Mouse (Mus musculus): ENCODE data around the gene Hhipl1.

The Hhipl1 gene

DNA sequence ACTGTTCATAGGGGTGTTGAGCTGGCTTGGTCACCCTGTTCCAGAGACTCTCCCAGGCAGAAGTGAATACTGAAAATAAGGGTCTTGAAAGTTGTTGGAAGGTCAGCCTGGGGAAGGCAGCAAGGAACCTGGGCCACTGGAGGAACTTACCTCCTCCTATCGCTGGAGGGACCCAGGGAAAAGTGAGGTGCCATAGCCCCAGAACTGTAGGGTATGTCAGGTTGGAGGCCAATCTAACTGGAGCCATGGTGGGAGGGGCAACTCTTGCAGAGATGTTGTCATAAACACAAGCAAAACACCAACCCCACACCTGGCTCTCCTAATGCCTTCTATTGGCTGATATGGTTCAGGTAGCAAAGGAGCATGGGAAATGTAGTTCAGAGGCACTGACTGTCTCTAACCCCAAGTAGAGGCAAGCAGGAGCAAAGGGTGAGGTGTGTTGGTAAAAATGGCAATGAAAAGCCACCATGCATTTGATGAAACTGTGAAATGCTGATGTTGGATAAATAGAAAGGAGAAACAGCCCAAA, 7.2 kb downstream of the Hhipl1 start:
- DNase-seq, result no peak

DNA sequence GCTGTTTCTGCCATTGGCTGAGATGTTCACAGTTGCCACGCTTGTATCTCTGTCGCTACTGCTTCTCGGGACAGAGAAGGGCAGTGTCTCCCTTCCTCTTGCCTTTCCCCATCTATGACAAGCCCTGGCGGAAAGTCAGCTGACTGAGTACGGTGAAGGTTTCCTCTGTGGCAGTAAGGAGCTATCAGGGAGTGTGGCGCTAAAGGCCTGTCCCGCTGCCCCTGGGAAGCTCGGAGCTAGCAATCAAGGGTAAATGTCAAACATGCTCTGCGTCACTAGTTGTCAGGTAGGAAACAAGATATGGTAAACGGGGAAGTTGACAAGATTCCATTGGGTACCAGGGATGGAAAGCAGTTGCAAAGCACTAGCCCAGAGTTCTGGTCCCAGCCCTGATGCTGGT, 9.7 kb downstream of the Hhipl1 start:
- no peak for DNase-seq

DNA sequence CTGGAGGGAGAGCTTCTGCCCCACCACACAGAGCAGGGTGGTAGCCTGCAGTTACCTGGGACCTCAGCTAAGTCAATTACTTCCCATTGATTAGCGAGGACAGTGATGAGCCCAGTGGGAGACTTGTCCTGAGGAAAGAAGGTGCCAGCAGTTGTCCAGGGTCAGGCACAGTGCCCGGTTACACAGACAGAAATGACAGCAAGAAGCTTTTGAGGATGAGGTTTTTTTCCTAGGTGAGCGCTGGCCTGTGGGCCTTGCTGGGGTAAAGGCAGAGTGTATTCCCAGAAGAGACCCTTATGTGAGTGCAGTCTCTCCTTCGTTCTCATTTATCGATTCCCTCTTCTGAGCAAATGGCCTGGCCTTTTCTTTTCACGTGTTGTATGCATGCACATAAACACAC, 10.6 kb downstream of the Hhipl1 start:
- no peak for DNase-seq

DNA sequence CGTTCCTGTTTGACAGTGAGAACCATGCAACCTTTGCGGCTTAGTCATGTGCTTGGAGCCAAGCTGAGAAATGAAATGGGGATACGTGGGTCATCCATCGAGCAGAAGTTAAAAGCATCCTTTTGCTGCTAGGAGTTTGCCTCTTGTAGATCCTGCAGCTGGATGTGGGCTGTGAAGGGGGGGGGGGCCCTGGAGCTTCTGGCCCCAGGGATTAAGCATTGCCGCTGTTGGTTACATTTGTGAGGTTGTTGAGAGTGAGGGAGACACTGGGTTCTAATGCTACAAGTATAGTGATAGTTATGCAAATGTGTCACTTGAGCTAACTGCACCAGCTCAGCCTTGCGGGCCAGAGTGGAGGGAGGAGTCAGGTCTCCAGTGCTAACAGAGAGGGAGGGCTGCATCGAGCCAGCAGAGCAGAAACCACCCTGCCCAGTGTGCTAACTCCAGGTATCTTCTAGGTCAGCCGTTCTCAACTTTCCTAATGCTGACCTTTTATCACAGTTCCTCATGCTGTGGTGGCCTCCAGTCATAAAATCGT, 11.2 kb downstream of the Hhipl1 start:
- DNase-seq, result no peak

DNA sequence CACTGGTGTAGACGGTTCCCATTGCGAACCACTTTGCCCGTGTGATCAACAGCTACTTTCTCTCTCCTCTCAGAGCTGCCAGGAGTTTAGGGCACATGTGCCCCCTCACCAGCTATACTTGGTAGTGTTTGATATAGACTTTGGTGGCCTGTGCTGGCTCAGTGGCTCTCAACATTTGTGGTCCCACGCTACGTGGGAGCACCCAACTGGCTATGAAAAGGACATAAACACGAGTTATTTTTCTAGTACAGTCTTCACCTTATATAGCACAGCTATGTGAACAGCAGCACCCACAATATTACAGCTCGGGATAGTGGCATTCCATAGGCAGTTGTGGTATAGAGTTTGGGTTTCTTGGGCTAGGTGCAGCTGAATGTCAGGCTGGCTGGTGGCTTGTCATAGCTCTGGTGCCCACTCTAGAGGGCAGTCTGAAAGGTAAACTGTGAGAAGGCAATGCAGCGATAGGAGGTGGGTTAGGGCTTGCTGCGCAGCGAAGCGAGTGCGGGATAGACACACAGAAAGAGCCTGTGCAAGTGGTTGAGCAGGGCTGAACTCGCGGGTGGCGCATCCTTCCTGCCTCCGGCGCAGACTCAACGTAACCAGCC, 11.9 kb downstream of the Hhipl1 start:
- no peak for DNase-seq

DNA sequence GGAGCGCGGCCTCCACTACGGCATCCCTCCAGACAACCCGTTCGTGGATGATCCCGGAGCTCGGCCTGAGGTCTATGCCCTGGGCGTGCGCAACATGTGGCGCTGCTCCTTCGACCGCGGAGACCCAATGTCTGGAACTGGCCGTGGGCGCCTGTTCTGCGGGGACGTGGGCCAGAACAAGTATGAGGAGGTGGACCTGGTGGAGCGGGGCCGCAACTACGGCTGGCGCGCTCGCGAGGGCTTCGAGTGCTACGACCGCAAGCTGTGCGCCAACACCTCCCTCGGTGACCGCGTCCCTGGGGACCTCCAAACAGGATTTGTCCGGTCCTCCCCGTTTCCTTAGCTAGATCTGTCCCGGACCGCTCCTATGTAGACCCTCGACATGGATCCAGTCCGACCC, 12.4 kb downstream of the Hhipl1 start:
- DNase-seq, result no peak

DNA sequence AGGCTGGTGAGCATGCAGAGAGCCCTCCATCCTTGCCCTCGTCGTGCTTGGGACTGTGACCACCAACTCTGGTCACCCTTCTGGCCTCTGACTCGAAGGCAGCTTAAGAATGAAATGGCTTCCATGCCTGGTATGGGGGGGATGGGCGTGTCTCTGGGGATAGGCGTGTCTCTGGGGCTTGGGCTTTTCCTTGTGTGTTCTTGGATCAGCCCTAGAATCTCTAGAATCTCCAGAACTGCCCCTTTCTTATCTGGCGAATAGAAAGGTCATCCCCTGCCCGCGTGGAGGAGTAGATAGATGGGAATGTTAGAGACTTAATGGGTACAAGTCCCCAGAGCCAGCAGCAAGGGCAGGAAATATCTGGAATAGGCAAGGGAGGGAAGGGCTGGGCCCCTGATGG, 14.0 kb downstream of the Hhipl1 start:
- DNase-seq, result no peak

DNA sequence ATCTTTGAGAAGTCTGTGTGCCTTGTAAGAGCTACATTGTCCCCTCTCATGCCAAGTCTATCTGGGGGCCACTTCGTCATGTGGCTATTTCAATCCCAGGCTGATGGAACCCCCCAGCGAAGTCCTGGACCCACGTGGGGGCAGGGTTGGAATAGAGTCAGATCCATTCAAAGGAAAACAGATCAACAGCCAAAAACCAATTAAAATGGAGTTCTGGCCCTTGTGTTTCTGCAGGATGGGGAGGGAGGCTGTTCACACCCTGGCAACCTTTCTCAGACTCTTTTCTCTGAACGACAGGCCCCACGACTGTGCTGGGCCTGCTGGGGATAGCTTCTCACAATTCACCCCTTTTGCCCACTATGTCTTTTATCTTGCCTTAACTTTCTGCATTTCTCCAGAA, 20.3 kb downstream of the Hhipl1 start:
- no peak for DNase-seq

DNA sequence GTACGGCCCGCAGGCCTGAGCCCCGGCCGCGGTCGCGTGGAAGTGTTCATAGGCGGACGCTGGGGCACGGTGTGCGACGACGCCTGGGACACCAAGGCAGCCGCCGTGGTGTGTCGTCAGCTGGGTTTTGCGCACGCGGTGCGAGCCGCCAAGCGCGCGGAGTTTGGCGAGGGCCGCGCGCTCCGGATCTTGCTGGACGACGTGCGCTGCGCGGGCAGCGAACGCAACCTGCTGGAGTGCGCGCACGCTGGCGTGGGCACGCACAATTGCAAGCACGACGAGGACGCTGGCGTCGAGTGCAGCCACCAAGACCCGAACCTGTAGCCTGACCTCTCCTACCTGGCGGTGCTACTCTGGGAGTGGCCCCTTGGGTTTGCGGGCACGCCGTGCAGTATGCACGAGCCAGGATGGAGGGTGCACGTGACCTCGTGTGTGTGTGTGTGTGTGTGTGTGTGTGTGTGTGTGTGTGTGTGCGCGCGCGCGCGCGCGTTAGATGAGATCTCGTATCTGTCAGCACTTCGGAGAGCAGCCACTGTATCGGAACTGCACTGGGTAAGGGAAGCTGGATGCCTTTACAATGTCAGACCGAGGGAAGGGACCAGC, 21.9 kb downstream of the Hhipl1 start:
- DNase-seq, result peak; percentile 42

DNA sequence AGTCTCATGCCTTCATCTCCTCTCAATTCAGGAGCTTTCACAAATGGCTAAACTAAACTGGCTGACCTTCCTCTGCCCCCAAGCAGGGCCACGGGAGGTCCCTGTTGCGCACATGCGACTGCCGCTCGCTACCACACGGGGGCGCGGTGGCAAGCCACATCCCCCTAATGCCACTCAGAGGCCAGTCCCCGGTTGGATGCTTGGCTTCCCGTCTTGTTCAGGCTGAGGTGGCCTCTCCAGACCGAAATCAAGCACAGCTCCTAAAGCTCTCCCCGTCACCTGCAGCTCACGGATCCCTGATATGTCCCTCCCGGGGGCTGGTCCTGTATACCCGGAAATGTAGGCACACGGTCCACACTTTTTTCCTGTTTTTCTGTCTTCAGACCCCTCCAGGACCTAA, 27.0 kb downstream of the Hhipl1 start:
- peak; percentile 92 for DNase-seq

DNA sequence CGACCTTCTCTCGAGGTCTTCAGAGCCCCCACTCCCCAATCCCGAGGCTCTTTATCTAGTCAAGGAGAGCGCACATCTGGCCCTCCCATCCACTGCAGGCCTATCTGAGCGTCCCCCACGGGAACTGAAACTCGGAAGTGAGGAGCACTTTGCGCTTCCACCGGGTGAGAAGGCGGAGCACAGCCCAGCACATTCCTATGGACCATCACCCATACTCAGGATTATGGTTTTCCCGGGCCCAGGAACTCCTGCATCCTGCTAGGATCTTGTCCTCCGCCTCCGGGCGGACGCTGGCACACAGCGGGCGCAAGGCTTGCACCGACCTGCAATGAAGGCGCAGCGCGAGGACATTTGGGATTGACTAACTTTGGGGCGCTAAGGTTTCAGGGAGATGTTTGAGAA, 27.4 kb downstream of the Hhipl1 start:
- no peak for DNase-seq

DNA sequence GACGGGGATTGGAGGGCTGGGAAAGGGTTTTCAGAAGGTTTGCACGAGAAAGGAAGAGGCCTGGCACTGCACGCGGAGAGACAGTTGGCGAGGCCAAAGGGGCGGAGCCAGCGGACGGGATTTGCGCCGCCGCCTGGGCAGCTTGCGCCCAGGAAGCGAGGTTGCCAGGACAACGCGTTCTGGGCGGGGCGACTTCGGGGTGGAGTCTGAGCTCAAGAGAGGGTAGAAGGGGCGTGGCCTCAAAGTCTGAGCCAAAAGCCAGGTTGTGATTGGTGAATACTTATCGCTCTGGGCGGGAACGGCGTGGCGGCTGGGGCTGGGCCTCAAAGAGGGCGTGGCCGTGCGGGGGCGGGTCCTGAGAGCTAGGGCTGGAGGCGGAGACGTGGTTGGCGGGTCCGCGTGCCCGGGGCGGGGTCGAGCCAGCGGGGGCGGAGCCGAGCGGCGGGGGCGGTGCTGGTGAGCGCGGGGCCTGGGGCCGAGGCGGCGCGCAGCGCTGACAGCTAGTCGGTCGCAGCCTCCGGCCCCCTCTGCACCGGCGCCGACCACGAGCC, 27.9 kb downstream of the Hhipl1 start, which contains the start of gene Cyp46a1:
Gene Cyp46a1, plus strand, starts transcription at position 487 of the 551 bp plus-strand sequence.
- peak; percentile 100 for DNase-seq

DNA sequence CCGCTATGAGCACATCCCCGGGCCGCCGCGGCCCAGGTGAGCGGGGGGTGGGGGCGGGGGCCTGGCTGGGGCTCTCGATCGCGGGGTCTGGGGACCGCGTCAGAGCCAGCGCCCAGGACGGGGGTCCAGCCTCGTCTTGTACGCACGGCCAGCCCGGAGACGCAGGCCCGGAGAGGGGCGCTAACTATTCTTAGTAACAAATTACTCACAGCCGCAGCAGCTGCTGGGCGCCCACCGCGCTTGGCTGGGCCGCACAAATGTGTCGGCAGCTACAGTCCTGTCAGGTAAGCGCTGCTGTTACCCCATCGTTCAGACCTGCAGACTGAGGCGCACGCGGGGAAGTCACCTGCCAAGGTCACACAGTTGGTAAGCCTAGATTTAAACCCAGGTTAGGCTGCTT, 28.5 kb downstream of the Hhipl1 start:
- no peak for DNase-seq

DNA sequence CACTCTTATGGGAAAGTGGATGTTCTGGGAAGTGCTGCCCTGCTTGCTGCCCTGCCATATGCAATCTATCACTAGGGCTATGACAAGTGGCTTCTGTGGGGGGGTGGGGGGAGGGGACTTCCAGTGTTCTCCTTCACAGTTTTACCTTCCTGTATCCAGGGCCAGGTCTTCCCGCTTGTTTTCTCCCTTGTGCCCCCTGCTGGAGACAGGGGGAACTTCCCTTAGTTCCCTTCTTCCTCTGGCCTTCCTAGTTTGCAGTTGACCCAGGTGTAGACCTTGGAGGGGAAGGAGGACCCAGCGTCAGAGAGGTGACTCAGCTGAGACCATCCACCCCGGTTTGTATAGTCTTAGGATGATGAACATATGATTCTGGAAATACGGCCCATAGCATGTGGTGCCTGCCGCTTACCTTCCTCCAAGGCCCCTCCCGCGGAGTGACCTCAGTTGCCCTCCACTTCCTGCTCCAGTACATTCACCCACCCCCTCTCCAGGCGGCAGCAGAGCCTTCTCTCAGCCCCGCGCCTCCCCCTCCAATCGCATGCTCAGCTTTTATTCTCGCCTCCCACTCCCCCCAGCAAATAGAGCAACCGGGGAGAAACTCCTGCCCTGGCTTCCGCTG, 32.6 kb downstream of the Hhipl1 start:
- peak; percentile 45 for DNase-seq

DNA sequence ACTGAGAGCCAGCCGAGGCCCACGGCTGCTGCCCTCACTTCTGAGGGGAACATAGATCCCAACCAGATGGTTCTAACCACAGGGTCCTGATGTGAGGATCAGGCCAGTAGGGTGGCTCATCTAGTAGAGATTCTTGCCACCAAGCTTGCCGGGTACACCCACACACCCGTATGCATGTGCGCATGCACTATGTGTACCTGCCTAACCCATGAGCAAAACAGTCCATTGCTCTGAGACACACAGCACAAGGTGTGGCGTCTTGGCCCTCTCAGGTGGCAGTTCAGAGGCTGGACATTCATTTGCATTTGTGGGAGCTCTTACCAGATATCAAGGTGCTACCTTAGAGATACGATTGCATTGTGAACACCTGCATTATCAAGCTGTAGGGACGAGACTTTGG, 42.1 kb downstream of the Hhipl1 start:
- DNase-seq, result no peak

DNA sequence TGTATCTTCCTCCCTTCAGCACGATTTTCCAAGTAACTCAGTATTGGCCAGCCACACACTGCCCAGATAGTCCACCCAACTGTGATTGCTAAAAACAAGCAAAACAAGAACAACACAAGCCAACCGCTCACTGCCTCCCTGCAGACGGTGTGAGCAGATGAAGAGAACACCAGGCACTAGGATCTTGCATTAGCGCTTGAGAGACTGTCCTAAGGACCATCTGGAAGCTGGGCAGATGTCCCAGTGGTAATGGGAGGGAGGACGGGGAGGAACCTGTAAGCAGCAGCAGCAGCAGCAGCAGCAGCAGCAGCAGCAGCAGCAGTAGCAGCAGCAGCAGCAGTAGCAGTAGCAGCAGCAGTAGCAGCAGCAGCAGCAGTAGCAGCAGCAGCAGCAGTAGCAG, 43.0 kb downstream of the Hhipl1 start:
- DNase-seq, result no peak

DNA sequence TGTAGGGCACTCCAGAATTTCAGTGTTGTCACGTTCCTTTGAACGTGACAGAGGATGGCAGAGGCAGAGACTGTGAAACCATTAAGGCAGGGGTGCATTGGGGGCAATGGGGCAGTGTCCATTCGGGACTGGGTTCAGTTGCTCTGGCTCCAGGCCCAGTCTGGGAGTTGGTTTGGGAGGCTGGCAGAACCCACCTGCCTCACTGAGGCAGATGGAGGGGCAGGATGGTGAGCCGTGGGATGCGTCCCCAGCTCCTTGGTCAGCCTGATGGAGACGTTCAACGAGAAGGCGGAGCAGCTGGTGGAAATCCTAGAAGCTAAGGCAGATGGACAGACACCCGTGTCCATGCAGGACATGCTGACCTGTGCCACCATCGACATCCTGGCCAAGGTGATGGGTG, 44.9 kb downstream of the Hhipl1 start:
- DNase-seq, result no peak

DNA sequence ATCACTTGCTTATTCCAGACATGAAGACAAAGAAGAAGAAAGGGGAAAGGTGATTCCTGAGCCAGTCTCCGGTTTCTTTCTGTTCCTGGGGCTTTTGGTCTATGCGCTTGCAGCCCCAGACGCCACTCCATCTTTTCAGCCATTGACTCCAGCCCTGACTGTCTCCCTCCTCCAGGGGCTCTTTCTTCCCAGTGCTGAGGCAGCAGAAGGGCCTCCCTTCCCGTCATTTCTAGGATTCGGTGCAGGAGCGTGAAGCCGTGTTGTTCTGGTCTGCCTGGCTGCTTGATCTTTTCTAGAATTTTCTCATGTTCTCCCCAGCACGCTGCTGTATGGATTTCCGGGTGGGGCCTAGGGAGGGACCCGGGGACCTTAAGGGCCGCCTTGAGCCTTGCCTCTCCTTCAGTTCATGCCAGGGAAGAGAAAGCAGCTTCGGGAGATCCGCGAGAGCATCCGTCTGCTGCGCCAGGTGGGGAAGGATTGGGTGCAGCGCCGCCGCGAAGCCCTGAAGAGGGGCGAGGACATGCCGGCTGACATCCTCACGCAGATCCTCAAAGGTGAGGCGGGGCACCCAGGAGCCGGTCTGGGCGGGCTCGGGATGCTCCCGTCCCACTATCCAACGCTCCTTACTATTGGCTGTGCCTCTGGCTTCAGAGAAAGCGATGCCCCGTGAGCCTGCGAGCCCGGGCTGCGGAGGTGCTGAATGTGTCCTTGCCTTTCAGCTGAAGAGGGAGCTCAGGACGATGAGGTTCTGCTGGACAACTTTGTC, 46.5 kb downstream of the Hhipl1 start:
- DNase-seq, result no peak

DNA sequence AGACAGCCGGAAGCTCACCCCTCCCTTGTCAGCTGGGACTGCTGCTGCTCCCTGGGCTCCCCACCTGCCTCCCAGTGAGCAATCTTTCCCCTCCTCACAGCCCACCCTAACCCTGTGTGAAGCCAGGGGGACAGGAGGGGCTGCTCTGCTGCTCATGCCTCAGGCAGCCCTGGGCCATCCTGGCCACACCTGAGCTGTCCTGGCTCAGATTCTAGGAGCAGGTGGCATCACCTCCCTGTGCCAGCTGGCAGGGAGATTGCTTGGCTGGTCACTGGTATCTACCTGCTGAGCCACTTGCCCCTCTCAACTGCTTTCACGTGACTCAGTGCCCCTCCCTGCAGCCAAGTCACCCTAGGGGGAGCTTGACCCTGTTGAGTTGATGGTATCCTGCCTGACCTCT, 48.2 kb downstream of the Hhipl1 start:
- no peak for DNase-seq

DNA sequence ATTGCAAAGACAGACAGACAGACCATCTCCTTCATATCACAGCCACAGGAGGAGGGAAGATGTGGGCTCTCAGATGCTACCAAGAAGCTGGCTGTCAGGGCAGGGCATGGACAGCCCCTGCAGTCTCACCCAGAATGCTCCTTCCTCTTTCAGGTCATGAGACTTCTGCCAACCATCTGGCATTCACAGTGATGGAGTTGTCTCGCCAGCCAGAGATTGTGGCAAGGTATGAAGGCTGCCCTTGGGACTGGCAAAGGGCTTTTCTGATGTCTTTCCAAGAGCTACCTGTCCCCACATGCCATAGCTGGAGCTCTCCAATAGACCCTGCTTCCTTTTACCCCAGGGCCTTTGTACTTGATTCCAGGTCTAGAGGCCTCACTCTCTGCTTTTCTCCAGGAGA, 49.2 kb downstream of the Hhipl1 start:
- DNase-seq, result no peak

DNA sequence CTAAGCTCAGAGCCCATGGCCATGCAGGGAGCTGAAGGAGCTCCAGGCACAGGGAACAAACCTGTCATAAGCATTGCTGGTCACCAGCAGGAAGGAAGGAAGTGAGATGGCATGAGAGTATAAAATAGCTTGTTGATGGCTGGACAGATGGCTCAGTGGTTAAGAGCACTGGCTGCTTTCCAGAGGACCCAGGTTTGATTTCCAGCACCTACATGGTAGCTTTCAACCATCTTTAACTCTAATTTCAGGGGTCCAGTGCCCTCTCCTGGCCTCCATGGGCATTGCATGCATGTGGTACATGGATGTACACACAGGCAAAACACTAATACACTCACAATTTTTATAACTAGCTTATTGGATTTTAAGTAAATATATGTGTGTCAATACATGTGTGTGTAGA, 49.9 kb downstream of the Hhipl1 start:
- no peak for DNase-seq

DNA sequence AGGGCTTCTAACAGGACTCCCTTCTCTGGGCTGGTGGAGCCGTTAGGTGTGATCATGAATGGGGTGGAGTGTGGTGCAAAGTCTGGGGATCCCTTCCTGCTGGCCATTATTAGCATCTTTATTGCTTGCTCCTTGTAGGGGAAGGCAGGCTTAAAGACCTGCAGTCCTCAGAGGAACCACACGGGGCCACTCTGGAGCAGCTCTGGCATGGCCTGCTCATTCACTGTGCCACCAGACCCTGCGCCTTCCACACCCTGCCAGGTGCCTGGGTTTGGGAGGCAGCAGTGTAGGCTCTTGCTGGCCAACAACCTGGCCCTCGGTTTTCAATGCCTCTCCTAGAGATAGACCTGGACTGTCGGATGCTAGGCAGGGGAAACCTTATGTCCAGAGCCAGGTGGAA, 57.7 kb downstream of the Hhipl1 start:
- DNase-seq, result peak; percentile 87

DNA sequence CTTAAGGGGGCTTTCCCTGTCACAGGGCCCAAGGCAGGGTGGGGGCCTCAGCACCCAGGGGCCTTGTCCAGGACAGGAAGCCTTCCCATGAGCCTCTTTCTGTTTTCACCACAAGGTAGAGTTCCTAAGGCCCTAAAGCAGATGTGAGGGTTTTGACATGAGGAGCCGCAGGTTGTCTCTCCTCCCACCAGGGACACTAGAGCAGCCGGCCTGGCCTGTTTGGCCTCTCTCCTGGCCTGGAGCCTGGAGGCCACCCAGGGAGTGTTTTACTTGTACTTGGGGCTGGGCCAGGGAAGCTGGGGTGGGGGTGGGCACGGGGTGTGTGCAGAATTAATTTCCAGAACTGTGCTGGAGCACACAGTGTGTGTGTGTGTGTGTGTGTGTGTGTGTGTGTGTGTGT, 59.3 kb downstream of the Hhipl1 start:
- DNase-seq, result peak; percentile 76

Data from kidney, postnatal 14 days (tissue).